Mouse (Mus musculus) spleen, adult 10 weeks (tissue): ENCODE results near the gene Tfap2e. TPM values are rescaled to one million over a fixed set of nuclear protein-coding genes. Genes with fewer than 3 reads are reported as not detected.

Source experiments
- polyA plus RNA-seq: library from polyadenylated mRNA; stranded (reverse); fragments of 350-450 nt; fragmentation: Illumina TruSeq; extraction: RNeasy Lipid Tissue Mini Kit (QIAGEN cat#74804); gene quantifications from one replicate; pipeline ENCODE4 v1.2.3, GENCODE M21; 2015; ENCODE audit warnings: low replicate concordance; ENCODE audit not compliant: insufficient read depth

The Tfap2e gene
- not detected for polyA plus RNA-seq

GRCm38 (mm10) chr4:126736001-126736414, at the start of gene Tfap2e:
Gene Tfap2e (minus strand): TSS chr4:126736240.

GRCm38 (mm10) chr4:126753268-126754230, 17.5 kb upstream of the Tfap2e start, which contains the start of the genes Ncdn and AU040320:
Gene Ncdn (minus strand): TSS chr4:126753438.
Gene AU040320 (plus strand): TSS chr4:126753544.

GRCm38 (mm10) chr4:126677054-126678003, 58.7 kb downstream of the Tfap2e start, which contains the start of gene Psmb2:
Gene Psmb2 (plus strand): TSS chr4:126677630.

Other genes with a start within 250 kb of the Tfap2e start
- 9.2 TPM for gene Ago4, start 202.8 kb downstream of the Tfap2e start, polyA plus RNA-seq
- gene Clspn, start 179.3 kb downstream of the Tfap2e start, polyA plus RNA-seq = 7.2 TPM
- 6.4 TPM for gene 5730409E04Rik, start 126.4 kb downstream of the Tfap2e start, polyA plus RNA-seq
- gene Psmb2, start 58.6 kb downstream of the Tfap2e start, polyA plus RNA-seq = 105 TPM
- 3.0 TPM for gene Ncdn, start 17.2 kb upstream of the Tfap2e start, polyA plus RNA-seq
- 20.9 TPM for gene AU040320, start 17.3 kb upstream of the Tfap2e start, polyA plus RNA-seq
- gene Zmym4, start 231.9 kb upstream of the Tfap2e start, polyA plus RNA-seq = 30.0 TPM